Mouse (Mus musculus) hindbrain, embryonic 16.5 days (tissue): ENCODE results near the gene Olfr777. TPM values are rescaled to one million over a fixed set of nuclear protein-coding genes. Genes with fewer than 3 reads are reported as not detected.

ENCODE experiments used
- polyA plus RNA-seq: library from polyadenylated mRNA; unstranded; fragments of >200 nt; fragmentation: Nextera tagmentation; extraction: Ambion mirVana; gene quantifications from 2 replicates; pipeline ENCODE4 v1.2.1, GENCODE M21; 2015

Gene Olfr777
- polyA plus RNA-seq, 1 experiment from 2014 or later = not detected

Other genes with a start within 250 kb of the Olfr777 start
- gene Olfr764-ps1, start 231.6 kb downstream of the Olfr777 start, polyA plus RNA-seq = not detected in 2 replicates
- not detected in 2 replicates for gene Olfr765, start 221.5 kb downstream of the Olfr777 start, polyA plus RNA-seq
- not detected in 2 replicates for gene Olfr766-ps1, start 202.5 kb downstream of the Olfr777 start, polyA plus RNA-seq
- gene Olfr767, start 188.6 kb downstream of the Olfr777 start, polyA plus RNA-seq = not detected in 2 replicates
- not detected in 2 replicates for gene Olfr768, start 172.1 kb downstream of the Olfr777 start, polyA plus RNA-seq
- gene Olfr769, start 153.6 kb downstream of the Olfr777 start, polyA plus RNA-seq = not detected in 2 replicates
- not detected in 2 replicates for gene Olfr770, start 132.5 kb downstream of the Olfr777 start, polyA plus RNA-seq
- not detected in 2 replicates for gene Olfr771, start 106.7 kb downstream of the Olfr777 start, polyA plus RNA-seq
- gene Olfr772, start 93.6 kb downstream of the Olfr777 start, polyA plus RNA-seq = not detected in 2 replicates
- gene Olfr773, start 84.1 kb downstream of the Olfr777 start, polyA plus RNA-seq = not detected in 2 replicates
- gene Olfr774, start 35.3 kb downstream of the Olfr777 start, polyA plus RNA-seq = not detected in 2 replicates
- not detected in 2 replicates for gene Olfr775, start 23.1 kb downstream of the Olfr777 start, polyA plus RNA-seq
- gene Olfr776, start 12.4 kb downstream of the Olfr777 start, polyA plus RNA-seq = not detected in 2 replicates
- not detected in 2 replicates for gene Olfr780, start 46.6 kb upstream of the Olfr777 start, polyA plus RNA-seq
- not detected in 2 replicates for gene Olfr781, start 57.4 kb upstream of the Olfr777 start, polyA plus RNA-seq
- gene Olfr782, start 77.4 kb upstream of the Olfr777 start, polyA plus RNA-seq = not detected in 2 replicates
- gene Olfr784, start 112.6 kb upstream of the Olfr777 start, polyA plus RNA-seq = 0.07 and 0.15 TPM in 2 replicates
- not detected in 2 replicates for gene Olfr785, start 133.9 kb upstream of the Olfr777 start, polyA plus RNA-seq
- gene Olfr786, start 155.8 kb upstream of the Olfr777 start, polyA plus RNA-seq = not detected in 2 replicates
- gene Olfr787, start 190.4 kb upstream of the Olfr777 start, polyA plus RNA-seq = not detected in 2 replicates
- gene Olfr788, start 199.5 kb upstream of the Olfr777 start, polyA plus RNA-seq = not detected in 2 replicates
- not detected in 2 replicates for gene Olfr789, start 213.3 kb upstream of the Olfr777 start, polyA plus RNA-seq
- gene Olfr790, start 227.0 kb upstream of the Olfr777 start, polyA plus RNA-seq = not detected in 2 replicates